Mouse (Mus musculus) CH12.LX (cell line): Measurements from ENCODE around the gene Sv2b. TPM values are rescaled to one million over a fixed set of nuclear protein-coding genes. Genes with fewer than 3 reads are reported as not detected.

Experiments used
- DNase-seq: peaks from one replicate; pipeline ENCODE4 v3.0.0-alpha.2; 2013; ENCODE audit errors: extremely low read depth
- H3K27ac ChIP-seq: 2 replicates; pipeline ENCODE4 v1.5.1; 2012; ENCODE audit warnings: low read depth, mild to moderate bottlenecking, control low read depth, moderate library complexity; ENCODE audit not compliant: insufficient read depth
- H3K27me3 ChIP-seq: replicated peaks from 2 replicates; pipeline ENCODE3; 2012; ENCODE audit warnings: inconsistent platforms
- H3K36me3 ChIP-seq, 2 experiments: replicated peaks in 1 of 2; 2 replicates each; pipeline versions ENCODE3 to v1.6.1; 2012; ENCODE audit warnings: inconsistent platforms in 1 of 2, low read length in 1 of 2, mild to moderate bottlenecking in 1 of 2, mixed read lengths in 1 of 2, moderate library complexity in 1 of 2; ENCODE audit not compliant: control insufficient read depth in 1 of 2, insufficient read depth in 1 of 2
- H3K4me1 ChIP-seq, 2 experiments: 2 replicates each; pipeline ENCODE4 v1.6.1; 2012; ENCODE audit warnings: inconsistent platforms in 1 of 2, moderate library complexity in 1 of 2; ENCODE audit not compliant: insufficient read depth in 2 of 2, control insufficient read depth in 1 of 2
- H3K4me2 ChIP-seq: 2 replicates; pipeline ENCODE4 v1.6.1; 2012; ENCODE audit warnings: low read depth, mild to moderate bottlenecking, control low read depth; ENCODE audit not compliant: poor library complexity, insufficient read depth, severe bottlenecking
- H3K4me3 ChIP-seq, 3 experiments: fragments of 150-350 bp in 1 of 3; sonication (generic) in 1 of 3; replicated peaks in 1 of 3; 2 replicates each; pipeline versions ENCODE3 to v1.5.1; 2011 to 2012; ENCODE audit warnings: low read depth in 2 of 3, low read length in 2 of 3, mild to moderate bottlenecking in 2 of 3, moderate library complexity in 2 of 3, control low read depth in 1 of 3, improper control_type of control experiment in 1 of 3, inconsistent platforms in 1 of 3, mixed read lengths in 1 of 3; ENCODE audit not compliant: poor library complexity in 1 of 3
- H3K79me2 ChIP-seq: replicated peaks from 2 replicates; pipeline ENCODE4 v1.6.1; 2012; ENCODE audit warnings: mild to moderate bottlenecking, moderate library complexity; ENCODE audit not compliant: control insufficient read depth, poor library complexity, insufficient read depth, severe bottlenecking; ENCODE audit errors: extremely low read depth
- H3K9ac ChIP-seq: 2 replicates; pipeline ENCODE4 v1.6.1; 2012; ENCODE audit warnings: low read depth, mild to moderate bottlenecking, control low read depth, moderate library complexity; ENCODE audit not compliant: insufficient read depth
- H3K9me3 ChIP-seq: replicated peaks from 2 replicates; pipeline ENCODE3; 2012; ENCODE audit warnings: low read length, inconsistent platforms, mixed read lengths
- BHLHE40 ChIP-seq: IDR thresholded peaks from 2 replicates; pipeline ENCODE4 v1.6.1; 2011; ENCODE audit warnings: mild to moderate bottlenecking, low read depth, low read length, improper control_type of control experiment
- CHD2 ChIP-seq: IDR thresholded peaks from 2 replicates; pipeline ENCODE4 v1.6.1; 2011; ENCODE audit warnings: low read length, improper control_type of control experiment
- CTCF ChIP-seq, 2 experiments: IDR thresholded peaks in 1 of 2; conservative IDR thresholded peaks in 1 of 2; 2 replicates each; pipeline ENCODE4 v1.5.1; 2011 to 2012; ENCODE audit warnings: low read depth in 2 of 2, low read length in 2 of 2, improper control_type of control experiment in 1 of 2, inconsistent platforms in 1 of 2, mild to moderate bottlenecking in 1 of 2, moderate library complexity in 1 of 2
- E2F4 ChIP-seq: IDR thresholded peaks from 2 replicates; pipeline ENCODE4 v1.6.1; 2011; ENCODE audit warnings: low read depth, low read length, improper control_type of control experiment; ENCODE audit not compliant: insufficient replicate concordance
- EP300 ChIP-seq: IDR thresholded peaks from 2 replicates; pipeline ENCODE4 v1.6.1; 2011; ENCODE audit warnings: low read length, improper control_type of control experiment
- KAT2A ChIP-seq: IDR thresholded peaks from 2 replicates; pipeline ENCODE4 v1.6.1; 2012; ENCODE audit warnings: low read length, improper control_type of control experiment, inconsistent platforms; ENCODE audit not compliant: insufficient replicate concordance
- MAFK ChIP-seq: IDR thresholded peaks from 2 replicates; pipeline ENCODE4 v1.6.1; 2011; ENCODE audit warnings: low read length, improper control_type of control experiment; ENCODE audit not compliant: insufficient replicate concordance
- MAZ ChIP-seq: IDR thresholded peaks from 2 replicates; pipeline ENCODE4 v1.6.1; 2012; ENCODE audit warnings: low read depth, mild to moderate bottlenecking, inconsistent platforms, low read length, improper control_type of control experiment, moderate library complexity
- MXI1 ChIP-seq: IDR thresholded peaks from 2 replicates; pipeline ENCODE4 v1.6.1; 2011; ENCODE audit warnings: mild to moderate bottlenecking, low read depth, low read length, improper control_type of control experiment
- MYC ChIP-seq: IDR thresholded peaks from 2 replicates; pipeline ENCODE4 v1.6.1; 2011; ENCODE audit warnings: low read depth, mild to moderate bottlenecking, improper control_type of control experiment, low read length
- NELFE ChIP-seq: IDR thresholded peaks from 2 replicates; pipeline ENCODE4 v1.6.1; 2011; ENCODE audit warnings: low read depth, low read length, improper control_type of control experiment
- NRF1 ChIP-seq: IDR thresholded peaks from 2 replicates; pipeline ENCODE4 v1.6.1; 2014; ENCODE audit warnings: low read depth, mild to moderate bottlenecking, inconsistent platforms, low read length, improper control_type of control experiment, moderate library complexity
- POLR2A ChIP-seq: IDR thresholded peaks from 2 replicates; pipeline ENCODE4 v1.6.1; 2011; ENCODE audit warnings: low read depth, mild to moderate bottlenecking, improper control_type of control experiment, low read length
- RCOR1 ChIP-seq: conservative IDR thresholded peaks from 2 replicates; pipeline ENCODE4 v1.6.1; 2012; ENCODE audit warnings: low read depth, mild to moderate bottlenecking, inconsistent platforms, low read length, improper control_type of control experiment
- SIN3A ChIP-seq: IDR thresholded peaks from 2 replicates; pipeline ENCODE4 v1.6.1; 2012; ENCODE audit warnings: low read length, improper control_type of control experiment, inconsistent platforms
- TBP ChIP-seq: conservative IDR thresholded peaks from 2 replicates; pipeline ENCODE4 v1.6.1; 2011; ENCODE audit warnings: low read depth, low read length, improper control_type of control experiment
- UBTF ChIP-seq: IDR thresholded peaks from 2 replicates; pipeline ENCODE4 v1.6.1; 2012; ENCODE audit warnings: low read depth, mild to moderate bottlenecking, inconsistent platforms, low read length, improper control_type of control experiment, moderate library complexity
- ZC3H11A ChIP-seq: IDR thresholded peaks from 2 replicates; pipeline ENCODE4 v1.6.1; 2012; ENCODE audit warnings: low read depth, mild to moderate bottlenecking, inconsistent platforms, low read length, improper control_type of control experiment
- ZNF384 ChIP-seq: IDR thresholded peaks from 2 replicates; pipeline ENCODE4 v1.6.1; 2012; ENCODE audit warnings: low read depth, low read length, improper control_type of control experiment, inconsistent platforms
- dilution Hi-C: fragments of 300-500 bp; cut with MboI; formaldehyde crosslinking; loops from 2 replicates; pipeline ENCODE4 v1.14.3; 2020; ENCODE audit warnings: low sequenced_read_pairs; ENCODE audit not compliant: extremely low pct_unique_long_range_greater_than_20kb, extremely low pct_ligation_motif_present
- in situ Hi-C: fragments of 300-500 bp; cut with MboI; formaldehyde crosslinking; loops from 3 replicates; pipeline ENCODE4 v1.14.3; 2019; ENCODE audit warnings: low sequenced_read_pairs, low pct_ligation_motif_present, low pct_unique_long_range_greater_than_20kb, mixed read lengths
- polyA plus RNA-seq: library from polyadenylated mRNA; unstranded; fragments of >175 nt; gene quantifications from 2 replicates; pipeline ENCODE4 v1.2.1, GENCODE M21; 2012; ENCODE audit warnings: low read depth; ENCODE audit not compliant: insufficient read length
- total RNA-seq, 2 experiments: library from RNA; depleted of rRNA; stranded (reverse); fragments of 300-350 nt in 1 of 2; fragments of >200 nt in 1 of 2; gene quantifications; 2 replicates each; pipeline ENCODE4 v1.2.3; 2012 to 2014

Sv2b gene
- total and polyA plus RNA-seq, 3 experiments: 0.04 TPM; not detected in 2

DNA sequence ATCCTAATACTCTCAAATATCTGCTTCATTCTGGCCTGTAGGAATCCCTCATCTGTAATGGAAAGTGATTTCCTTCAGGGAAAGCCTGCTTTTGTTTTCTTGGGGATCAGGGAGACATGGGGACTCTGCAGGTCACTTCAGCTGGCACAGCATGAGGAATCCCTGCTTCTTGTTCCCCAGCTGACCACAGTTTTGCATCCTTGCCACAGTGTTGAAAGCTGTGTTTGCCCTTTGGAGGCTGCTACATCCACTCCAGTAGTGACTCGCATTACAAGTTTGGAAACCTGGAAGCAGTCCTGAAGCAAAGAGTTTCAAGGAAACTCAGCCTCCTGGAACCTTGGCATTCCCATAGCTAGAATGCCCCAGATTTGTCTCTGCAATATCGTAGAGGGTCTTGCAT is 35.4 kb downstream of the Sv2b start:
- no peak overlapping the region for H3K4me3 ChIP-seq
- DNase-seq: no peak
- H3K4me1 ChIP-seq: no peaks in the 10 kb centered on the region
- in situ Hi-C loops (no loop called here), dilution Hi-C loops (no loop called here)
- no peak overlapping the region for H3K9ac ChIP-seq
- no peaks in the 10 kb centered on the region for H3K36me3 ChIP-seq
- no peak overlapping the region for H3K4me2 ChIP-seq
- peaks cover 9% of the 10 kb centered on the region for H3K9me3 ChIP-seq
- H3K79me2 ChIP-seq: no peaks in the 10 kb centered on the region
- H3K27ac ChIP-seq: no peak overlapping the region
- TF ChIP-seq ZC3H11A (no peak), E2F4 (no peak), SIN3A (no peak), CTCF (conservative IDR thresholded peaks at IDR 0.05 in 1 of 2, IDR thresholded peaks at IDR 0.05 in 1 of 2; ENCODE audit: low read depth in 2 of 2, low read length in 2 of 2) (no peak), ZNF384 (no peak), MYC (no peak), MXI1 (no peak), MAFK (no peak), KAT2A (no peak)
- H3K27me3 ChIP-seq: peaks cover 1% of the 10 kb centered on the region

DNA sequence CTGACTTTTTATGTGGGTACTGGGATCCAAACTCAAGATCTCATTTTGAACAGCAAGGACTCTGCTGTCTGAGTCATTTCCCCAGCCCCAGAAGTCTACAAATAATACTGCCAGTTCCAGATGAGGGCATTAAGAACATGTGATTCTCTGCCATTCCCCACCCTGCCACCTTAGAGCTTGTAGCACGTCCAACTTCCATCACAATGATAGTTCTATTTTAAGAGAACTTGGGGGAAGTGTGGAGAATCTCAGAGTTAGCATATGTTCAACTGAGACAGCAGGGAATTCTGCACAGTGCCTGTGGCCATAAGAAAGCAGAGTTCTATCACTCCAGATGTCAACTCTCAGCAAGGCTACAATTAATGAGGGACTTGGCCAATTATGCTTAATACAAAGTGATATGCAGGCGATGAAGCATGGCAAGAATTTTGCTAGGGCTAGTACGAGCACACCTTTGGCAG is 37.1 kb downstream of the Sv2b start:
- Histone ChIP-seq H3K27me3 (peaks cover 1% of the 10 kb centered on the region), H3K79me2 (no peaks in the 10 kb centered on the region), H3K4me2 (no peak overlapping the region), H3K27ac (no peak overlapping the region), H3K9ac (no peak overlapping the region), H3K9me3 (peaks cover 9% of the 10 kb centered on the region), H3K4me1 (no peaks in the 10 kb centered on the region), H3K4me3 (no peak overlapping the region), H3K36me3 (no peaks in the 10 kb centered on the region)
- dilution Hi-C loops (no loop called here), in situ Hi-C loops (no loop called here)
- no peak for DNase-seq
- TF ChIP-seq BHLHE40: no peak
- TF ChIP-seq KAT2A: no peak
- no peak for TF ChIP-seq MAZ
- TF ChIP-seq UBTF: no peak
- TF ChIP-seq NELFE: no peak
- no peak for TF ChIP-seq RCOR1
- no peak for TF ChIP-seq NRF1
- TF ChIP-seq SIN3A: no peak
- TF ChIP-seq EP300: no peak
- no peak for TF ChIP-seq CHD2
- no peak for TF ChIP-seq POLR2A
- TF ChIP-seq TBP: no peak
- no peak for TF ChIP-seq E2F4
